Mouse (Mus musculus) heart, postnatal 4 days (tissue): ENCODE data around the gene Hoxa6. TPM values are rescaled to one million over a fixed set of nuclear protein-coding genes. Genes with fewer than 3 reads are reported as not detected.

Source experiments
- DNase-seq: peaks from one replicate; pipeline ENCODE4 v3.0.0; 2021
- total RNA-seq, 2 experiments: library from RNA; stranded (reverse); gene quantifications; 2 replicates each; pipeline ENCODE4 v1.2.3; 2021

The Hoxa6 gene
- total RNA-seq = not detected

GRCm38 (mm10) chr6:52208072-52208867, at the start of gene Hoxa6:
Hoxa6 (minus strand) TSS chr6:52208722.
- peak; percentile 29 for DNase-seq

- peak; percentile 88 for DNase-seq
Measured at GRCm38 (mm10) chr6:52256956-52257355, 48.4 kb upstream of the Hoxa6 start.

GRCm38 (mm10) chr6:52253511-52254500, 45.3 kb upstream of the Hoxa6 start:
- no peak for DNase-seq

- DNase-seq = no peak
Measured at GRCm38 (mm10) chr6:52252775-52253376, 44.4 kb upstream of the Hoxa6 start.

- no peak for DNase-seq
Measured at GRCm38 (mm10) chr6:52252016-52252774, 43.7 kb upstream of the Hoxa6 start.

- DNase-seq = no peak
Measured at GRCm38 (mm10) chr6:52251177-52251879, 42.8 kb upstream of the Hoxa6 start.

GRCm38 (mm10) chr6:52249826-52250225, 41.3 kb upstream of the Hoxa6 start:
- no peak for DNase-seq

- no peak for DNase-seq
Measured at GRCm38 (mm10) chr6:52249415-52249738, 40.9 kb upstream of the Hoxa6 start.

GRCm38 (mm10) chr6:52248638-52249414, 40.3 kb upstream of the Hoxa6 start:
- no peak for DNase-seq

- no peak for DNase-seq
Measured at GRCm38 (mm10) chr6:52247766-52248637, 39.5 kb upstream of the Hoxa6 start.

GRCm38 (mm10) chr6:52246916-52247315, 38.4 kb upstream of the Hoxa6 start:
- no peak for DNase-seq

GRCm38 (mm10) chr6:52246403-52246803, 37.9 kb upstream of the Hoxa6 start:
- DNase-seq = no peak

GRCm38 (mm10) chr6:52245757-52246142, 37.2 kb upstream of the Hoxa6 start, which contains the start of gene Hoxa11:
Hoxa11 (minus strand) TSS chr6:52245810.
- DNase-seq = no peak

GRCm38 (mm10) chr6:52245040-52245756, 36.7 kb upstream of the Hoxa6 start:
- no peak for DNase-seq

- no peak for DNase-seq
Measured at GRCm38 (mm10) chr6:52244471-52245039, 36.0 kb upstream of the Hoxa6 start.

GRCm38 (mm10) chr6:52243681-52244121, 35.2 kb upstream of the Hoxa6 start:
- DNase-seq = no peak

GRCm38 (mm10) chr6:52242801-52243332, 34.3 kb upstream of the Hoxa6 start:
- no peak for DNase-seq

- no peak for DNase-seq
Measured at GRCm38 (mm10) chr6:52241001-52241621, 32.6 kb upstream of the Hoxa6 start.
